Mouse (Mus musculus) CH12.LX (cell line): ENCODE measurements around the gene Glyctk. TPM values are rescaled to one million over a fixed set of nuclear protein-coding genes. Genes with fewer than 3 reads are reported as not detected.
A peak's percentile ranks its signal among the peaks of the same experiment; 100 is the strongest.

Experiments used
- DNase-seq: peaks from one replicate; pipeline ENCODE4 v3.0.0-alpha.2; 2013; ENCODE audit errors: extremely low read depth
- H3K27ac ChIP-seq: 2 replicates; pipeline ENCODE4 v1.5.1; 2012; ENCODE audit warnings: low read depth, mild to moderate bottlenecking, control low read depth, moderate library complexity; ENCODE audit not compliant: insufficient read depth
- H3K27me3 ChIP-seq: replicated peaks from 2 replicates; pipeline ENCODE3; 2012; ENCODE audit warnings: inconsistent platforms
- H3K36me3 ChIP-seq, 2 experiments: replicated peaks in 1 of 2; 2 replicates each; pipeline versions ENCODE3 to v1.6.1; 2012; ENCODE audit warnings: inconsistent platforms in 1 of 2, low read length in 1 of 2, mild to moderate bottlenecking in 1 of 2, mixed read lengths in 1 of 2, moderate library complexity in 1 of 2; ENCODE audit not compliant: control insufficient read depth in 1 of 2, insufficient read depth in 1 of 2
- H3K4me1 ChIP-seq, 2 experiments: 2 replicates each; pipeline ENCODE4 v1.6.1; 2012; ENCODE audit warnings: inconsistent platforms in 1 of 2, moderate library complexity in 1 of 2; ENCODE audit not compliant: insufficient read depth in 2 of 2, control insufficient read depth in 1 of 2
- H3K4me2 ChIP-seq: 2 replicates; pipeline ENCODE4 v1.6.1; 2012; ENCODE audit warnings: low read depth, mild to moderate bottlenecking, control low read depth; ENCODE audit not compliant: poor library complexity, insufficient read depth, severe bottlenecking
- H3K4me3 ChIP-seq, 3 experiments: fragments of 150-350 bp in 1 of 3; sonication (generic) in 1 of 3; replicated peaks in 1 of 3; 2 replicates each; pipeline versions ENCODE3 to v1.5.1; 2011 to 2012; ENCODE audit warnings: low read depth in 2 of 3, low read length in 2 of 3, mild to moderate bottlenecking in 2 of 3, moderate library complexity in 2 of 3, control low read depth in 1 of 3, improper control_type of control experiment in 1 of 3, inconsistent platforms in 1 of 3, mixed read lengths in 1 of 3; ENCODE audit not compliant: poor library complexity in 1 of 3
- H3K79me2 ChIP-seq: replicated peaks from 2 replicates; pipeline ENCODE4 v1.6.1; 2012; ENCODE audit warnings: mild to moderate bottlenecking, moderate library complexity; ENCODE audit not compliant: control insufficient read depth, poor library complexity, insufficient read depth, severe bottlenecking; ENCODE audit errors: extremely low read depth
- H3K9ac ChIP-seq: 2 replicates; pipeline ENCODE4 v1.6.1; 2012; ENCODE audit warnings: low read depth, mild to moderate bottlenecking, control low read depth, moderate library complexity; ENCODE audit not compliant: insufficient read depth
- H3K9me3 ChIP-seq: replicated peaks from 2 replicates; pipeline ENCODE3; 2012; ENCODE audit warnings: low read length, inconsistent platforms, mixed read lengths
- BHLHE40 ChIP-seq: IDR thresholded peaks from 2 replicates; pipeline ENCODE4 v1.6.1; 2011; ENCODE audit warnings: mild to moderate bottlenecking, low read depth, low read length, improper control_type of control experiment
- CHD1 ChIP-seq: IDR thresholded peaks from 2 replicates; pipeline ENCODE4 v1.6.1; 2012; ENCODE audit warnings: low read depth, low read length, improper control_type of control experiment, inconsistent platforms
- CHD2 ChIP-seq: IDR thresholded peaks from 2 replicates; pipeline ENCODE4 v1.6.1; 2011; ENCODE audit warnings: low read length, improper control_type of control experiment
- CTCF ChIP-seq, 2 experiments: IDR thresholded peaks in 1 of 2; conservative IDR thresholded peaks in 1 of 2; 2 replicates each; pipeline ENCODE4 v1.5.1; 2011 to 2012; ENCODE audit warnings: low read depth in 2 of 2, low read length in 2 of 2, improper control_type of control experiment in 1 of 2, inconsistent platforms in 1 of 2, mild to moderate bottlenecking in 1 of 2, moderate library complexity in 1 of 2
- E2F4 ChIP-seq: IDR thresholded peaks from 2 replicates; pipeline ENCODE4 v1.6.1; 2011; ENCODE audit warnings: low read depth, low read length, improper control_type of control experiment; ENCODE audit not compliant: insufficient replicate concordance
- ELF1 ChIP-seq: IDR thresholded peaks from 2 replicates; pipeline ENCODE4 v1.6.1; 2014; ENCODE audit warnings: low read depth, mild to moderate bottlenecking, inconsistent platforms, low read length, improper control_type of control experiment
- EP300 ChIP-seq: IDR thresholded peaks from 2 replicates; pipeline ENCODE4 v1.6.1; 2011; ENCODE audit warnings: low read length, improper control_type of control experiment
- ETS1 ChIP-seq: conservative IDR thresholded peaks from 2 replicates; pipeline ENCODE4 v1.6.1; 2012; ENCODE audit warnings: low read depth, mild to moderate bottlenecking, inconsistent platforms, low read length, improper control_type of control experiment, moderate library complexity
- GABPA ChIP-seq: IDR thresholded peaks from 2 replicates; pipeline ENCODE4 v1.6.1; 2012; ENCODE audit warnings: low read depth, low read length, improper control_type of control experiment, inconsistent platforms; ENCODE audit not compliant: insufficient replicate concordance
- HCFC1 ChIP-seq: IDR thresholded peaks from 2 replicates; pipeline ENCODE4 v1.6.1; 2012; ENCODE audit warnings: low read depth, mild to moderate bottlenecking, inconsistent platforms, low read length, improper control_type of control experiment
- IRF4 ChIP-seq: IDR thresholded peaks from 2 replicates; pipeline ENCODE4 v1.6.1; 2014; ENCODE audit warnings: low read depth, mild to moderate bottlenecking, inconsistent platforms, low read length, improper control_type of control experiment
- JUN ChIP-seq: IDR thresholded peaks from 2 replicates; pipeline ENCODE4 v1.6.1; 2011; ENCODE audit warnings: low read depth, mild to moderate bottlenecking, low read length, improper control_type of control experiment, moderate library complexity; ENCODE audit not compliant: insufficient read depth
- JUND ChIP-seq: conservative IDR thresholded peaks from 2 replicates; pipeline ENCODE4 v1.6.1; 2011; ENCODE audit warnings: low read depth, low read length, improper control_type of control experiment
- KAT2A ChIP-seq: IDR thresholded peaks from 2 replicates; pipeline ENCODE4 v1.6.1; 2012; ENCODE audit warnings: low read length, improper control_type of control experiment, inconsistent platforms; ENCODE audit not compliant: insufficient replicate concordance
- MAFK ChIP-seq: IDR thresholded peaks from 2 replicates; pipeline ENCODE4 v1.6.1; 2011; ENCODE audit warnings: low read length, improper control_type of control experiment; ENCODE audit not compliant: insufficient replicate concordance
- MAX ChIP-seq: IDR thresholded peaks from 2 replicates; pipeline ENCODE4 v1.6.1; 2011; ENCODE audit warnings: low read length, improper control_type of control experiment
- MAZ ChIP-seq: IDR thresholded peaks from 2 replicates; pipeline ENCODE4 v1.6.1; 2012; ENCODE audit warnings: low read depth, mild to moderate bottlenecking, inconsistent platforms, low read length, improper control_type of control experiment, moderate library complexity
- MEF2A ChIP-seq: IDR thresholded peaks from 2 replicates; pipeline ENCODE4 v1.6.1; 2014; ENCODE audit warnings: low read depth, mild to moderate bottlenecking, inconsistent platforms, low read length, improper control_type of control experiment, borderline replicate concordance
- MXI1 ChIP-seq: IDR thresholded peaks from 2 replicates; pipeline ENCODE4 v1.6.1; 2011; ENCODE audit warnings: mild to moderate bottlenecking, low read depth, low read length, improper control_type of control experiment
- MYC ChIP-seq: IDR thresholded peaks from 2 replicates; pipeline ENCODE4 v1.6.1; 2011; ENCODE audit warnings: low read depth, mild to moderate bottlenecking, improper control_type of control experiment, low read length
- NELFE ChIP-seq: IDR thresholded peaks from 2 replicates; pipeline ENCODE4 v1.6.1; 2011; ENCODE audit warnings: low read depth, low read length, improper control_type of control experiment
- NRF1 ChIP-seq: IDR thresholded peaks from 2 replicates; pipeline ENCODE4 v1.6.1; 2014; ENCODE audit warnings: low read depth, mild to moderate bottlenecking, inconsistent platforms, low read length, improper control_type of control experiment, moderate library complexity
- PAX5 ChIP-seq: IDR thresholded peaks from 2 replicates; pipeline ENCODE4 v1.6.1; 2012; ENCODE audit warnings: low read length, inconsistent platforms, mixed read lengths
- POLR2A ChIP-seq: IDR thresholded peaks from 2 replicates; pipeline ENCODE4 v1.6.1; 2011; ENCODE audit warnings: low read depth, mild to moderate bottlenecking, improper control_type of control experiment, low read length
- POLR2AphosphoS2 ChIP-seq: IDR thresholded peaks from 2 replicates; pipeline ENCODE4 v1.6.1; 2011; ENCODE audit warnings: low read depth, low read length, improper control_type of control experiment
- RAD21 ChIP-seq: IDR thresholded peaks from 2 replicates; pipeline ENCODE4 v1.6.1; 2011; ENCODE audit warnings: low read depth, mild to moderate bottlenecking, low read length, improper control_type of control experiment, moderate library complexity
- RCOR1 ChIP-seq: conservative IDR thresholded peaks from 2 replicates; pipeline ENCODE4 v1.6.1; 2012; ENCODE audit warnings: low read depth, mild to moderate bottlenecking, inconsistent platforms, low read length, improper control_type of control experiment
- SIN3A ChIP-seq: IDR thresholded peaks from 2 replicates; pipeline ENCODE4 v1.6.1; 2012; ENCODE audit warnings: low read length, improper control_type of control experiment, inconsistent platforms
- SMC3 ChIP-seq: IDR thresholded peaks from 2 replicates; pipeline ENCODE4 v1.6.1; 2011; ENCODE audit warnings: low read depth, low read length, improper control_type of control experiment
- TBP ChIP-seq: conservative IDR thresholded peaks from 2 replicates; pipeline ENCODE4 v1.6.1; 2011; ENCODE audit warnings: low read depth, low read length, improper control_type of control experiment
- TCF12 ChIP-seq: IDR thresholded peaks from 2 replicates; pipeline ENCODE4 v1.6.1; 2014; ENCODE audit warnings: low read depth, mild to moderate bottlenecking, inconsistent platforms, low read length, improper control_type of control experiment
- UBTF ChIP-seq: IDR thresholded peaks from 2 replicates; pipeline ENCODE4 v1.6.1; 2012; ENCODE audit warnings: low read depth, mild to moderate bottlenecking, inconsistent platforms, low read length, improper control_type of control experiment, moderate library complexity
- USF1 ChIP-seq: IDR thresholded peaks from 2 replicates; pipeline ENCODE4 v1.6.1; 2014; ENCODE audit warnings: low read depth, mild to moderate bottlenecking, inconsistent platforms, low read length, improper control_type of control experiment
- USF2 ChIP-seq: conservative IDR thresholded peaks from 2 replicates; pipeline ENCODE4 v1.6.1; 2011; ENCODE audit warnings: low read depth, low read length, improper control_type of control experiment
- ZC3H11A ChIP-seq: IDR thresholded peaks from 2 replicates; pipeline ENCODE4 v1.6.1; 2012; ENCODE audit warnings: low read depth, mild to moderate bottlenecking, inconsistent platforms, low read length, improper control_type of control experiment
- ZKSCAN1 ChIP-seq: IDR thresholded peaks from 2 replicates; pipeline ENCODE4 v1.6.1; 2012; ENCODE audit warnings: low read depth, inconsistent platforms, low read length, improper control_type of control experiment, borderline replicate concordance
- ZMIZ1 ChIP-seq: IDR thresholded peaks from 2 replicates; pipeline ENCODE4 v1.6.1; 2012; ENCODE audit warnings: low read depth, mild to moderate bottlenecking, inconsistent platforms, low read length, improper control_type of control experiment
- ZNF384 ChIP-seq: IDR thresholded peaks from 2 replicates; pipeline ENCODE4 v1.6.1; 2012; ENCODE audit warnings: low read depth, low read length, improper control_type of control experiment, inconsistent platforms
- dilution Hi-C: fragments of 300-500 bp; cut with MboI; formaldehyde crosslinking; loops from 2 replicates; pipeline ENCODE4 v1.14.3; 2020; ENCODE audit warnings: low sequenced_read_pairs; ENCODE audit not compliant: extremely low pct_unique_long_range_greater_than_20kb, extremely low pct_ligation_motif_present
- in situ Hi-C: fragments of 300-500 bp; cut with MboI; formaldehyde crosslinking; loops from 3 replicates; pipeline ENCODE4 v1.14.3; 2019; ENCODE audit warnings: low sequenced_read_pairs, low pct_ligation_motif_present, low pct_unique_long_range_greater_than_20kb, mixed read lengths
- polyA plus RNA-seq: library from polyadenylated mRNA; unstranded; fragments of >175 nt; gene quantifications from 2 replicates; pipeline ENCODE4 v1.2.1, GENCODE M21; 2012; ENCODE audit warnings: low read depth; ENCODE audit not compliant: insufficient read length
- total RNA-seq, 2 experiments: library from RNA; depleted of rRNA; stranded (reverse); fragments of 300-350 nt in 1 of 2; fragments of >200 nt in 1 of 2; gene quantifications; 2 replicates each; pipeline ENCODE4 v1.2.3; 2012 to 2014

The Glyctk gene
- total and polyA plus RNA-seq, 3 experiments, result 2.8 to 3.0 (median 3.0) TPM

DNA sequence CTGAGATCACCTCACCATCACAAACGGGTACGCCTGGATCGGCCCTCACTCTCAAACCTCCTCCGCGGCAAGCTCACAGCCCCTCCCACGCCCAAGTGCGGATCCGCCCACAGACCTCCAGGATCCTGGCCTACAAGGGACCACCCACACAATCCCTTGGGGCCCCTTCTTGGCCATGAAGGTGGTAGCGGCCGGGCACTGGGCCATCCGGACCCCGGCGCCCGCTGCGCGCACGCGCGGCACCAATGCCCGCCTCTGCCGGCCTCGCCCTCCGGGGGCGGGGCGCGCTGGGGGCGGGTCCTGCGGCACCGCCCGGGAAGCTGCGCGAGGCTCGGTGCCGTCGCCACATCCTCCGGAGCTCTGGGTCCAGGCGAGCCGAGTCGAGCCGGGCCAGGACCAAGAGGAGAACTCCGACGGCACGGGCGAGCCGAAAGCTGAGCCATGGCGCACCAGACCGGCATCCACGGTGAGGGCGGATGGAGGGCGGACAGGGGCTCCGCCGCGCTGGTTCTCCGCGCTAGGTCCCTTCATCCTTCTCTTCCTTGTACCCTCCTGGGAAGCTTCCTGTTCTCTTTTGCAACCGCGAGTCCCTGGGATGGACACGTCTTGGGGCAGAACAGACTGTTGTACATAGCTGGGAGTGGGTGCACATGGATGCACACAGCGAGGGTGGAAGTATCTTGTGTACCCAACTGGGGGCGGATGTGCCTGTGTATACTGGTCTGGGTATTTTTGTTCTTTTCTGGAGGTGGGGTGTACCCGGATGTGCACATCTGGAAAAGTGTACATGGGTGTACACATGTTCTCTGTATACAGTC, 45.1 kb upstream of the Glyctk start, which contains the start of gene Twf2:
Gene Twf2, plus strand, starts transcription at position 290 of the 818 bp plus-strand sequence.
- H3K4me1 ChIP-seq, result peaks cover 26 to 64% of the 10 kb centered on the region in 2 experiments

DNA sequence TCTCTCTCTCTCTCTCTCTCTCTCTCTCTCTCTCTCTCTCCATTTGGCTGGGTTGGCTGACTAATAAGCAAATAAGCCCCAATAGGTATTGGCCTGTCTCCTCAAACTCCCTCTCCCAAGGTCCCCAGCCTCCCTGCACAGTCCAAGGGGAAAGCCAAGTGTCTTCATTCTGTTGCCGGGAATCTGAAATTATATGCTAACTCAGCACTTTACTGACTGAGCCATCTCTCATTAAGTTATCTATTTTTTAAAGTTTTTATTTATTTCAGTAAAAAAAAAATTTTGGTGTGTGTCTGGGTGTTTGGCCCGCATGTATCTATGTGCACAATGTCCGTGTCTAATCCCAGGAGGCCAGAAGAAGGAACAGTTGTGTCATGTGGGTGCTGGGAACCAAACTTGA, 44.0 kb upstream of the Glyctk start:
- H3K27ac ChIP-seq, result no peak overlapping the region
- H3K79me2 ChIP-seq, result peaks cover 17% of the 10 kb centered on the region
- H3K9me3 ChIP-seq, result no peaks in the 10 kb centered on the region
- peak overlapping the region in 2 of 3 experiments; percentile 54 to 75 for H3K4me3 ChIP-seq
- TF ChIP-seq KAT2A (no peak), MAFK (peak; percentile 99), SMC3 (no peak), ETS1 (no peak), MAX (no peak), UBTF (no peak), USF2 (no peak), NRF1 (no peak)
- DNase-seq, result no peak
- H3K27me3 ChIP-seq, result no peaks in the 10 kb centered on the region
- in situ Hi-C loops, result no loop called here
- dilution Hi-C loops, result no loop called here
- H3K9ac ChIP-seq, result no peak overlapping the region
- peak overlapping the region; percentile 71; the same call in 1 of the 2 replicates for H3K4me2 ChIP-seq
- peaks cover 4 to 32% of the 10 kb centered on the region in 2 experiments for H3K36me3 ChIP-seq
- peaks cover 31 to 72% of the 10 kb centered on the region in 2 experiments for H3K4me1 ChIP-seq

More for the DNA sequence above, 45.1 kb upstream of the Glyctk start, which contains the start of gene Twf2:
- H3K36me3 ChIP-seq, result peaks cover 12 to 33% of the 10 kb centered on the region in 2 experiments
- H3K27me3 ChIP-seq, result no peaks in the 10 kb centered on the region
- peak within 1 kb of the TSS; percentile 61 for H3K27ac ChIP-seq
- in situ Hi-C loops (no loop called here), dilution Hi-C loops (no loop called here)
- peak; percentile 98 for DNase-seq
- H3K9me3 ChIP-seq, result no peaks in the 10 kb centered on the region
- H3K4me3 ChIP-seq, result peak within 1 kb of the TSS; percentile 75 to 95 (median 93)
- peak within 1 kb of the TSS; percentile 71 for H3K4me2 ChIP-seq
- 0 out of 2 replicates have a peak, but pooled peaks have one; percentile 40 for TF ChIP-seq UBTF
- no peak; the same call in 1 of the 2 replicates for TF ChIP-seq SMC3
- no peak for TF ChIP-seq USF2
- TF ChIP-seq MAX, result no peak
- TF ChIP-seq MEF2A, result 0 out of 2 replicates have a peak, but pooled peaks have one; percentile 20
- no peak for TF ChIP-seq USF1
- no peak for TF ChIP-seq ZNF384
- 0 out of 2 replicates have a peak, but pooled peaks have one; percentile 41 for TF ChIP-seq KAT2A
- peak; percentile 76 for TF ChIP-seq MXI1
- no peak for TF ChIP-seq ZC3H11A
- TF ChIP-seq ZKSCAN1, result no peak
- peak; percentile 53; the same call in 1 of the 2 replicates for TF ChIP-seq ELF1
- TF ChIP-seq CHD2, result no peak
- no peak for TF ChIP-seq IRF4
- TF ChIP-seq CHD1, result no peak; the same call in 1 of the 2 replicates
- TF ChIP-seq E2F4, result no peak
- no peak for TF ChIP-seq EP300
- no peak for TF ChIP-seq PAX5
- peak; percentile 50; the same call in 1 of the 2 replicates for TF ChIP-seq TCF12
- TF ChIP-seq CTCF (conservative IDR thresholded peaks at IDR 0.05 in 1 of 2, IDR thresholded peaks at IDR 0.05 in 1 of 2; ENCODE audit: low read depth in 2 of 2, low read length in 2 of 2), result no peak
- TF ChIP-seq TBP, result no peak
- TF ChIP-seq HCFC1, result no peak; the same call in 1 of the 2 replicates
- peak; percentile 32; the same call in 1 of the 2 replicates for TF ChIP-seq BHLHE40
- 0 out of 2 replicates have a peak, but pooled peaks have one; percentile 52 for TF ChIP-seq POLR2AphosphoS2
- TF ChIP-seq ETS1, result no peak
- TF ChIP-seq MAZ, result 0 out of 2 replicates have a peak, but pooled peaks have one; percentile 70
- TF ChIP-seq JUN, result no peak
- no peak for TF ChIP-seq RCOR1
- TF ChIP-seq POLR2A, result peak; percentile 73
- TF ChIP-seq MAFK, result no peak
- peak; percentile 96 for TF ChIP-seq NRF1
- no peak for TF ChIP-seq MYC
- TF ChIP-seq JUND, result no peak
- TF ChIP-seq GABPA, result no peak
- peak; percentile 75; the same call in 1 of the 2 replicates for TF ChIP-seq SIN3A
- TF ChIP-seq RAD21, result no peak
- TF ChIP-seq ZMIZ1, result peak; percentile 77; the same call in 1 of the 2 replicates
- TF ChIP-seq NELFE, result peak; percentile 64; the same call in 1 of the 2 replicates
- H3K79me2 ChIP-seq, result peaks cover 14% of the 10 kb centered on the region
- peak within 1 kb of the TSS; percentile 93 for H3K9ac ChIP-seq
